ENCODE assay signal across 17 mouse cellular contexts in the genomic region with DNA sequence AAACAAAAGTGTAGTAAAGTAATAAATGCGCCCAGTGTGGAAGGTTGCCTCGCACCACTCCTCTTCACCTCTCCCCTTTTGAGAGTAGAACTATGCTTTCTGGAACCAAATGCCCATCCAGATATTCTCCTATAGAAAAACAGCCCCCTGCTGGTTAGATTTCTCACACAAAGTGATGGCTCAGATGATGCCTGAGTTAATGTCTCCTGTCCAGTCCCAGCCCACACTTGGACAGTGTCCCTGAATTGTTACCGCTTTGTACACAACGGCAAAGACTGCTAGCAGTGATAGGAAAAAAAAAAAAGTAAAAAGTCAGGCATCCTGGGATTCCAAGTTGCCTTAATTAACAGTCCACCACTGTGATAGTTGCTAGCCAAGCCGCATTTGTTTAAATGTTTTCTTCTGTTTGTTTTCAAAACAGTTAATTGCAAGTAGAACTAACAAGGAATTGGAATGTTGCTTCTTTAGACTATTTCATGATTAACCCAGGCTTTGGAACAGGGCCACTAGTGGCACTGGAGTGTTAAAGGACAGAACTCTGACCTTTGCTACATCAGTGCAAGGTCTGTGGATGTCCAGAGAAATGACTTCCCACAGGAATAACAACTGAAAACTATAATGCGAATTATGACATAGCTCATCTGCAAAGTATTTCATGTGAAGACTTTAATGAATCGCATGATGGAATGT. TPM values are rescaled to one million over a fixed set of nuclear protein-coding genes. Genes with fewer than 3 reads are reported as not detected.
DNase-seq lines count a peak whose midpoint lies in the region; ATAC-seq and TF ChIP-seq lines count a peak whose summit lies in the region.
"Had no signal": no experiment of that assay in that cellular context is flagged by ENCODE, and none has a peak within 500 bp of the region (broad histone marks: within the 10 kb centered on the region; RNA-seq: fewer than 3 reads in every experiment).

No protein-coding gene starts in this region.

- TF ChIP-seq POLR2A in embryonic fibroblast, embryonic 13.5 days (IDR thresholded peaks at IDR 0.05; ENCODE audit: low read depth, low read length) = no peak

- intact Hi-C loops in left cerebral cortex, postnatal 25 days (cut with DNase I) = no loop called here
- intact Hi-C loops in left cerebral cortex, postnatal 14 days (cut with DNase I) = no loop called here

- H3K4me3 ChIP-seq in kidney, embryonic 14.5 days (ENCODE audit: low read length) = no peak overlapping the region
- H3K4me3 ChIP-seq in embryonic fibroblast, embryonic 13.5 days (ENCODE audit: insufficient read depth, low read length) = no peak overlapping the region
- H3K4me3 ChIP-seq: heart, embryonic 15.5 days; neural tube, embryonic 12.5 days had no signal

- H3K27me3 ChIP-seq in kidney, embryonic 14.5 days (ENCODE audit: control insufficient read depth, insufficient read depth, low read length) = no peaks in the 10 kb centered on the region
- H3K27me3 ChIP-seq: heart, embryonic 15.5 days; neural tube, embryonic 12.5 days had no signal

- TF ChIP-seq CTCF in embryonic fibroblast, embryonic 13.5 days (IDR thresholded peaks at IDR 0.05; ENCODE audit: borderline replicate concordance, insufficient read depth, low read length) = no peak

- no peaks in the 10 kb centered on the region for H3K36me3 ChIP-seq in kidney, embryonic 14.5 days (ENCODE audit: control insufficient read depth, insufficient read depth, low read length)
- H3K36me3 ChIP-seq: heart, embryonic 15.5 days; neural tube, embryonic 12.5 days had no signal

- H3K9me3 ChIP-seq in kidney, embryonic 14.5 days (ENCODE audit: control insufficient read depth, low read length) = no peaks in the 10 kb centered on the region
- H3K9me3 ChIP-seq: heart, embryonic 15.5 days; neural tube, embryonic 12.5 days had no signal

- no peak overlapping the region for H3K9ac ChIP-seq in kidney, embryonic 14.5 days (ENCODE audit: low read depth, low read length)
- H3K9ac ChIP-seq: heart, embryonic 15.5 days; neural tube, embryonic 12.5 days had no signal

- no peaks in the 10 kb centered on the region for H3K4me1 ChIP-seq in kidney, embryonic 14.5 days (ENCODE audit: control insufficient read depth, insufficient read depth, low read length)
- H3K4me1 ChIP-seq in embryonic fibroblast, embryonic 13.5 days (ENCODE audit: control insufficient read depth, insufficient read depth, low read length) = peaks cover 14% of the 10 kb centered on the region; the same call in 1 of the 2 replicates
- H3K4me1 ChIP-seq: heart, embryonic 15.5 days; neural tube, embryonic 12.5 days had no signal

- no peak overlapping the region for H3K27ac ChIP-seq in kidney, embryonic 14.5 days (ENCODE audit: low read depth, low read length)
- H3K27ac ChIP-seq in embryonic fibroblast, embryonic 13.5 days (ENCODE audit: insufficient read depth, low read length) = 0 out of 2 replicates have a peak overlapping the region, but pooled peaks have one; percentile 26
- H3K27ac ChIP-seq: heart, embryonic 15.5 days; neural tube, embryonic 12.5 days had no signal

- H3K4me2 ChIP-seq in kidney, embryonic 14.5 days (replicated peaks; ENCODE audit: low read depth, low read length) = no peak overlapping the region
- H3K4me2 ChIP-seq: heart, embryonic 15.5 days; neural tube, embryonic 12.5 days had no signal

- DNase-seq in kidney, adult 18-20 months = peak; percentile 62
- DNase-seq in Muller cell, postnatal 12 days (ENCODE audit: inconsistent ontology term) = peak; percentile 80
- DNase-seq in kidney, postnatal 36 days = peak; percentile 78 to 93
- DNase-seq in left cerebral cortex, postnatal 25 days (ENCODE audit: low spot score in 2 of 2) = no peak
- no peak for DNase-seq in left cerebral cortex, postnatal 14 days (ENCODE audit: low spot score in 2 of 2)
- DNase-seq: adrenal gland, postnatal 14 days; cerebellum, adult 8-10 months; heart, adult 11 months; thymus, adult 18-20 months had no signal

- ATAC-seq in kidney, embryonic 14.5 days (ENCODE audit: low FRiP score, low TSS enrichment) = no peak
- ATAC-seq: forebrain, embryonic 14.5 days had no signal

- WGBS in kidney, embryonic 14.5 days = 81% methylated on average over 7 of the region's 7 CpGs

RNA-seq across cellular contexts. Expression of a gene that starts 29.7 kb away (rescaled TPM):
- polyA plus RNA-seq in kidney, embryonic 14.5 days (2014; fragmentation: Nextera tagmentation; extraction: Ambion mirVana) = 0.03 and 0.09 TPM in 2 replicates
- 0.49 TPM in 1 of 2 replicates, not detected in the other for polyA plus RNA-seq in embryonic fibroblast, embryonic 13.5 days (2011; ENCODE audit: insufficient read length, low read depth, missing spikeins)
- not detected for total RNA-seq in left cerebral cortex, postnatal 25 days (2021)
- not detected for total RNA-seq in left cerebral cortex, postnatal 14 days (2021)
- total RNA-seq: megakaryocyte, adult 5-6 weeks had no signal
- polyA plus RNA-seq: C2C12; forebrain, embryonic 14.5 days; intestine, embryonic 14.5 days had no signal

Comparison
In these comparisons a context has a peak if more than half of its experiments do, and no peak if none do; other contexts are left out.
1. DNase-seq: peak in kidney, adult 18-20 months (single experiment), Muller cell, postnatal 12 days (single experiment) and kidney, postnatal 36 days (2 of 2); none in left cerebral cortex, postnatal 25 days (0 of 2) and left cerebral cortex, postnatal 14 days (0 of 2).